Mouse (Mus musculus): ENCODE data around the gene Cnn2. TPM values are rescaled to one million over a fixed set of nuclear protein-coding genes. Genes with fewer than 3 reads are reported as not detected.

Cnn2 gene
- polyA plus RNA-seq, 1 experiment from 2014 or later = 245 TPM

GRCm38 (mm10) chr10:79965325-79965724 is 23.1 kb upstream of the Cnn2 start:
- no peak for ATAC-seq
- H3K36me3 ChIP-seq (ENCODE audit: control insufficient read depth, insufficient read depth, low read length) = peaks cover 47% of the 10 kb centered on the region
- no peak overlapping the region for H3K9ac ChIP-seq (ENCODE audit: low read depth, low read length)
- no peak overlapping the region for H3K4me2 ChIP-seq (ENCODE audit: low read depth, low read length)
- H3K9me3 ChIP-seq (ENCODE audit: control insufficient read depth, low read length) = no peaks in the 10 kb centered on the region
- H3K27ac ChIP-seq (ENCODE audit: low read length) = no peak overlapping the region
- no peak overlapping the region for H3K4me3 ChIP-seq (ENCODE audit: low read length)
- no peaks in the 10 kb centered on the region; the same call in 1 of the 2 replicates for H3K27me3 ChIP-seq (replicated peaks; ENCODE audit: control insufficient read depth, insufficient read depth, low read length)
- H3K4me1 ChIP-seq (ENCODE audit: control insufficient read depth, insufficient read depth, low read length) = peaks cover 7% of the 10 kb centered on the region; the same call in 1 of the 2 replicates
- 94% methylated on average over 5 of the region's 5 CpGs for WGBS

- H3K27ac ChIP-seq (ENCODE audit: low read length) = no peak overlapping the region
- H3K27me3 ChIP-seq (replicated peaks; ENCODE audit: control insufficient read depth, insufficient read depth, low read length) = peaks cover 15% of the 10 kb centered on the region
- H3K4me3 ChIP-seq (ENCODE audit: low read length) = no peak overlapping the region
- H3K4me2 ChIP-seq (ENCODE audit: low read depth, low read length) = no peak overlapping the region
- H3K4me1 ChIP-seq (ENCODE audit: control insufficient read depth, insufficient read depth, low read length) = peaks cover 10% of the 10 kb centered on the region
- ATAC-seq = no peak
- H3K9ac ChIP-seq (ENCODE audit: low read depth, low read length) = no peak overlapping the region
- H3K9me3 ChIP-seq (ENCODE audit: control insufficient read depth, low read length) = no peaks in the 10 kb centered on the region
- H3K36me3 ChIP-seq (ENCODE audit: control insufficient read depth, insufficient read depth, low read length) = peaks cover 47% of the 10 kb centered on the region
- WGBS = 94% methylated on average over 5 of the region's 5 CpGs
Measured at GRCm38 (mm10) chr10:79966886-79967400, 21.4 kb upstream of the Cnn2 start.

GRCm38 (mm10) chr10:79968181-79968580 is 20.2 kb upstream of the Cnn2 start:
- 67% methylated on average over 1 of the region's 1 CpGs for WGBS
- Histone ChIP-seq H3K4me2 (ENCODE audit: low read depth, low read length) (no peak overlapping the region), H3K9me3 (ENCODE audit: control insufficient read depth, low read length) (no peaks in the 10 kb centered on the region), H3K4me1 (ENCODE audit: control insufficient read depth, insufficient read depth, low read length) (peaks cover 10% of the 10 kb centered on the region), H3K36me3 (ENCODE audit: control insufficient read depth, insufficient read depth, low read length) (peaks cover 37% of the 10 kb centered on the region), H3K9ac (ENCODE audit: low read depth, low read length) (no peak overlapping the region), H3K27me3 (replicated peaks; ENCODE audit: control insufficient read depth, insufficient read depth, low read length) (peaks cover 15% of the 10 kb centered on the region), H3K4me3 (ENCODE audit: low read length) (no peak overlapping the region), H3K27ac (ENCODE audit: low read length) (no peak overlapping the region)
- ATAC-seq = no peak

- peaks cover 37% of the 10 kb centered on the region for H3K36me3 ChIP-seq (ENCODE audit: control insufficient read depth, insufficient read depth, low read length)
- H3K4me3 ChIP-seq (ENCODE audit: low read length) = no peak overlapping the region
- WGBS = 17% methylated on average over 3 of the region's 3 CpGs
- H3K27ac ChIP-seq (ENCODE audit: low read length) = no peak overlapping the region
- no peaks in the 10 kb centered on the region for H3K9me3 ChIP-seq (ENCODE audit: control insufficient read depth, low read length)
- no peak overlapping the region for H3K9ac ChIP-seq (ENCODE audit: low read depth, low read length)
- H3K27me3 ChIP-seq (replicated peaks; ENCODE audit: control insufficient read depth, insufficient read depth, low read length) = peaks cover 15% of the 10 kb centered on the region
- no peak overlapping the region for H3K4me2 ChIP-seq (ENCODE audit: low read depth, low read length)
- ATAC-seq = no peak
- peaks cover 10% of the 10 kb centered on the region for H3K4me1 ChIP-seq (ENCODE audit: control insufficient read depth, insufficient read depth, low read length)
Measured at GRCm38 (mm10) chr10:79969124-79969568, 19.2 kb upstream of the Cnn2 start.

- WGBS = 7% methylated on average over 47 of the region's 47 CpGs
- Histone ChIP-seq H3K27ac (ENCODE audit: low read length) (no peak within 1 kb of the TSS), H3K4me3 (ENCODE audit: low read length) (peak within 1 kb of the TSS; percentile 51), H3K36me3 (ENCODE audit: control insufficient read depth, insufficient read depth, low read length) (peaks cover 23% of the 10 kb centered on the region), H3K4me2 (ENCODE audit: low read depth, low read length) (peak within 1 kb of the TSS; percentile 85), H3K27me3 (replicated peaks; ENCODE audit: control insufficient read depth, insufficient read depth, low read length) (peaks cover 15% of the 10 kb centered on the region), H3K4me1 (ENCODE audit: control insufficient read depth, insufficient read depth, low read length) (peaks cover 10% of the 10 kb centered on the region), H3K9me3 (ENCODE audit: control insufficient read depth, low read length) (no peaks in the 10 kb centered on the region), H3K9ac (ENCODE audit: low read depth, low read length) (peak within 1 kb of the TSS; percentile 64)
- ATAC-seq = peak; percentile 24; the same call in 1 of the 2 replicates
Measured at GRCm38 (mm10) chr10:79970415-79971182, 17.8 kb upstream of the Cnn2 start, which contains the start of gene Grin3b. TSS of gene Grin3b (plus strand) at chr10:79970715.

GRCm38 (mm10) chr10:79971183-79971497 is 17.2 kb upstream of the Cnn2 start:
- Histone ChIP-seq H3K36me3 (ENCODE audit: control insufficient read depth, insufficient read depth, low read length) (peaks cover 24% of the 10 kb centered on the region), H3K4me3 (ENCODE audit: low read length) (peak overlapping the region; percentile 51), H3K27me3 (replicated peaks; ENCODE audit: control insufficient read depth, insufficient read depth, low read length) (peaks cover 15% of the 10 kb centered on the region), H3K9ac (ENCODE audit: low read depth, low read length) (peak overlapping the region; percentile 64), H3K4me2 (ENCODE audit: low read depth, low read length) (peak overlapping the region; percentile 85), H3K4me1 (ENCODE audit: control insufficient read depth, insufficient read depth, low read length) (peaks cover 10% of the 10 kb centered on the region), H3K27ac (ENCODE audit: low read length) (no peak overlapping the region), H3K9me3 (ENCODE audit: control insufficient read depth, low read length) (no peaks in the 10 kb centered on the region)
- ATAC-seq = 0 out of 2 replicates have a peak, but pooled peaks have one; percentile 11
- 4% methylated on average over 21 of the region's 21 CpGs for WGBS

- Histone ChIP-seq H3K4me2 (ENCODE audit: low read depth, low read length) (no peak overlapping the region), H3K36me3 (ENCODE audit: control insufficient read depth, insufficient read depth, low read length) (peaks cover 25% of the 10 kb centered on the region)
Measured at GRCm38 (mm10) chr10:79972831-79973230, 15.6 kb upstream of the Cnn2 start.

GRCm38 (mm10) chr10:79974087-79974486 is 14.3 kb upstream of the Cnn2 start:
- Histone ChIP-seq H3K9me3 (ENCODE audit: control insufficient read depth, low read length) (no peaks in the 10 kb centered on the region; the same call in 1 of the 2 replicates), H3K4me3 (ENCODE audit: low read length) (no peak overlapping the region), H3K27ac (ENCODE audit: low read length) (no peak overlapping the region), H3K9ac (ENCODE audit: low read depth, low read length) (no peak overlapping the region), H3K4me2 (ENCODE audit: low read depth, low read length) (no peak overlapping the region), H3K27me3 (replicated peaks; ENCODE audit: control insufficient read depth, insufficient read depth, low read length) (peaks cover 15% of the 10 kb centered on the region), H3K36me3 (ENCODE audit: control insufficient read depth, insufficient read depth, low read length) (peaks cover 31% of the 10 kb centered on the region), H3K4me1 (ENCODE audit: control insufficient read depth, insufficient read depth, low read length) (peaks cover 10% of the 10 kb centered on the region)
- ATAC-seq = no peak
- WGBS = 89% methylated on average over 21 of the region's 21 CpGs

More at GRCm38 (mm10) chr10:79972831-79973230, 15.6 kb upstream of the Cnn2 start:
- no peak overlapping the region for H3K9ac ChIP-seq (ENCODE audit: low read depth, low read length)
- no peak for ATAC-seq
- H3K27ac ChIP-seq (ENCODE audit: low read length) = no peak overlapping the region
- 57% methylated on average over 14 of the region's 14 CpGs for WGBS
- H3K9me3 ChIP-seq (ENCODE audit: control insufficient read depth, low read length) = no peaks in the 10 kb centered on the region; the same call in 1 of the 2 replicates
- H3K4me3 ChIP-seq (ENCODE audit: low read length) = no peak overlapping the region
- peaks cover 15% of the 10 kb centered on the region for H3K27me3 ChIP-seq (replicated peaks; ENCODE audit: control insufficient read depth, insufficient read depth, low read length)
- peaks cover 10% of the 10 kb centered on the region for H3K4me1 ChIP-seq (ENCODE audit: control insufficient read depth, insufficient read depth, low read length)

GRCm38 (mm10) chr10:79974668-79975067 is 13.7 kb upstream of the Cnn2 start:
- H3K4me1 ChIP-seq (ENCODE audit: control insufficient read depth, insufficient read depth, low read length) = peaks cover 10% of the 10 kb centered on the region
- no peak overlapping the region for H3K9ac ChIP-seq (ENCODE audit: low read depth, low read length)
- no peak overlapping the region for H3K4me3 ChIP-seq (ENCODE audit: low read length)
- H3K27me3 ChIP-seq (replicated peaks; ENCODE audit: control insufficient read depth, insufficient read depth, low read length) = peaks cover 15% of the 10 kb centered on the region
- H3K27ac ChIP-seq (ENCODE audit: low read length) = no peak overlapping the region
- WGBS = 88% methylated on average over 8 of the region's 8 CpGs
- peaks cover 36% of the 10 kb centered on the region for H3K36me3 ChIP-seq (ENCODE audit: control insufficient read depth, insufficient read depth, low read length)
- no peak overlapping the region for H3K4me2 ChIP-seq (ENCODE audit: low read depth, low read length)
- H3K9me3 ChIP-seq (ENCODE audit: control insufficient read depth, low read length) = no peaks in the 10 kb centered on the region; the same call in 1 of the 2 replicates
- no peak for ATAC-seq
